In genomic region chr5:91156677-91157076, GRCm38 (mm10) we compare ENCODE assay signal across 15 mouse cellular contexts. TPM values are rescaled to one million over a fixed set of nuclear protein-coding genes. Genes with fewer than 3 reads are reported as not detected.
DNase-seq lines count a peak whose midpoint lies in the region; ATAC-seq and TF ChIP-seq lines count a peak whose summit lies in the region.
"Had no signal": no experiment of that assay in that cellular context is flagged by ENCODE, and none has a peak within 500 bp of the region (broad histone marks: within the 10 kb centered on the region; RNA-seq: fewer than 3 reads in every experiment).

No protein-coding gene starts in this region.

- no peaks in the 10 kb centered on the region for H3K27me3 ChIP-seq in lung, embryonic 14.5 days (ENCODE audit: insufficient read depth, low read length)
- H3K27me3 ChIP-seq in Patski = no peaks in the 10 kb centered on the region
- no peaks in the 10 kb centered on the region for H3K27me3 ChIP-seq in forebrain, embryonic 13.5 days
- H3K27me3 ChIP-seq in liver, postnatal 0 days (ENCODE audit: insufficient read depth, low read length) = no peaks in the 10 kb centered on the region
- H3K27me3 ChIP-seq: neural tube, embryonic 15.5 days had no signal

- H3K4me2 ChIP-seq in lung, embryonic 14.5 days = no peak overlapping the region
- no peak overlapping the region for H3K4me2 ChIP-seq in forebrain, embryonic 13.5 days
- H3K4me2 ChIP-seq in liver, postnatal 0 days (ENCODE audit: low read depth, low read length) = no peak overlapping the region
- H3K4me2 ChIP-seq: heart, embryonic 11.5 days; neural tube, embryonic 15.5 days had no signal

- no peaks in the 10 kb centered on the region for H3K9me3 ChIP-seq in lung, embryonic 14.5 days (ENCODE audit: low read depth, low read length)
- H3K9me3 ChIP-seq in forebrain, embryonic 13.5 days (replicated peaks) = no peaks in the 10 kb centered on the region; the same call in 1 of the 2 replicates
- no peaks in the 10 kb centered on the region for H3K9me3 ChIP-seq in liver, postnatal 0 days (ENCODE audit: low read length)
- H3K9me3 ChIP-seq: embryonic facial prominence, embryonic 10.5 days; neural tube, embryonic 15.5 days had no signal

- POLR2A ChIA-PET in Patski (lab: Charles Lee) = interaction anchor here (0.6 to 1.2 kb wide), 2 partner anchors 11 kb away, joined by 3 read pairs; no protein-coding TSS in a partner anchor

- TF ChIP-seq CTCF in lung, embryonic 14.5 days (IDR thresholded peaks at IDR 0.05; ENCODE audit: low read depth) = no peak
- TF ChIP-seq CTCF in Patski (IDR thresholded peaks at IDR 0.05) = no peak
- no peak for TF ChIP-seq CTCF in liver, postnatal 0 days (IDR thresholded peaks at IDR 0.05; ENCODE audit: low read depth)

- no peak for TF ChIP-seq EP300 in liver, postnatal 0 days (IDR thresholded peaks at IDR 0.05; ENCODE audit: low read depth)

- H3K27ac ChIP-seq in lung, embryonic 14.5 days (ENCODE audit: low read depth) = no peak overlapping the region
- H3K27ac ChIP-seq in forebrain, embryonic 13.5 days = no peak overlapping the region
- no peak overlapping the region for H3K27ac ChIP-seq in liver, postnatal 0 days (ENCODE audit: low read depth)
- H3K27ac ChIP-seq: embryonic facial prominence, embryonic 10.5 days; neural tube, embryonic 15.5 days had no signal

- CTCF ChIA-PET in Patski (lab: Charles Lee) = interaction anchor here (1.0 to 1.8 kb wide), 4 partner anchors 9 to 52 kb away, joined by 4 to 6 read pairs (median 5); no protein-coding TSS in a partner anchor

- H3K4me1 ChIP-seq in lung, embryonic 14.5 days (ENCODE audit: insufficient read depth) = no peaks in the 10 kb centered on the region
- no peaks in the 10 kb centered on the region for H3K4me1 ChIP-seq in forebrain, embryonic 13.5 days
- H3K4me1 ChIP-seq in liver, postnatal 0 days (ENCODE audit: insufficient read depth) = no peaks in the 10 kb centered on the region
- H3K4me1 ChIP-seq: embryonic facial prominence, embryonic 10.5 days; neural tube, embryonic 15.5 days had no signal

- no peak overlapping the region for H3K9ac ChIP-seq in lung, embryonic 14.5 days
- H3K9ac ChIP-seq in forebrain, embryonic 13.5 days = no peak overlapping the region
- H3K9ac ChIP-seq in liver, postnatal 0 days (replicated peaks) = no peak overlapping the region
- H3K9ac ChIP-seq: neural tube, embryonic 15.5 days had no signal

- no peak for ATAC-seq in lung, embryonic 14.5 days (ENCODE audit: insufficient read depth)
- peak; percentile 84 for ATAC-seq in Patski
- ATAC-seq in forebrain, embryonic 13.5 days = no peak
- no peak for ATAC-seq in liver, postnatal 0 days

- H3K4me3 ChIP-seq in lung, embryonic 14.5 days (ENCODE audit: low read depth, low read length) = no peak overlapping the region
- no peak overlapping the region for H3K4me3 ChIP-seq in forebrain, embryonic 13.5 days
- H3K4me3 ChIP-seq in liver, postnatal 0 days (ENCODE audit: low read depth, low read length) = no peak overlapping the region
- H3K4me3 ChIP-seq: embryonic facial prominence, embryonic 10.5 days; neural tube, embryonic 15.5 days had no signal

- in situ Hi-C loops in Patski (cut with MboI; ENCODE audit: low pct_unique_long_range_greater_than_20kb) = no loop called here

- DNase-seq in lung, embryonic 14.5 days = peak; percentile 34
- DNase-seq in lung, postnatal 25 days (ENCODE audit: low spot score) = no peak
- peak; percentile 80 for DNase-seq in 416B (ENCODE audit: low read depth)
- peak; percentile 94 for DNase-seq in Patski (ENCODE audit: low read depth, low spot score)
- DNase-seq in large intestine, adult 2 months (ENCODE audit: low read depth, low spot score) = peak; percentile 87
- no peak for DNase-seq in liver, postnatal 0 days
- DNase-seq: adrenal gland, adult 8-10 months; cerebellum, postnatal 36 days; gastrocnemius, postnatal 36 days; right cerebral cortex, postnatal 4 days had no signal

- WGBS in lung, embryonic 14.5 days = 82% methylated on average over 8 of the region's 8 CpGs
- 29% methylated on average over 8 of the region's 8 CpGs for WGBS in large intestine, adult 2 months
- WGBS in forebrain, embryonic 13.5 days = 86% methylated on average over 8 of the region's 8 CpGs
- 74% methylated on average over 8 of the region's 8 CpGs for WGBS in liver, postnatal 0 days (ENCODE audit: insufficient replicate concordance)

- no peaks in the 10 kb centered on the region for H3K36me3 ChIP-seq in lung, embryonic 14.5 days (ENCODE audit: insufficient read depth)
- no peaks in the 10 kb centered on the region for H3K36me3 ChIP-seq in forebrain, embryonic 13.5 days (ENCODE audit: poor library complexity, severe bottlenecking)
- no peaks in the 10 kb centered on the region for H3K36me3 ChIP-seq in liver, postnatal 0 days (replicated peaks; ENCODE audit: insufficient read depth, low read length)
- H3K36me3 ChIP-seq: embryonic facial prominence, embryonic 10.5 days; neural tube, embryonic 15.5 days had no signal

RNA-seq across cellular contexts. Expression of gene Areg, which starts 17.3 kb away (rescaled TPM):
- polyA plus RNA-seq in lung, embryonic 14.5 days (2014; fragmentation: Nextera tagmentation; extraction: Ambion mirVana) = 1.7 and 1.9 TPM in 2 replicates
- 0.13 TPM for polyA plus RNA-seq in Patski (2021)
- 2.0 and 2.2 TPM in 2 replicates for polyA plus RNA-seq in large intestine, adult 2 months (2012; rRNA removed)
- polyA plus RNA-seq in forebrain, embryonic 13.5 days (2015; fragmentation: Nextera tagmentation; extraction: Ambion mirVana) = not detected in 2 replicates
- not detected in 2 replicates for polyA plus RNA-seq in liver, postnatal 0 days (2015; fragmentation: Nextera tagmentation; extraction: Ambion mirVana)
- polyA plus RNA-seq: heart, embryonic 11.5 days; liver, embryonic 16.5 days had no signal

Comparison
In these comparisons a context has a peak if more than half of its experiments do, and no peak if none do; other contexts are left out.
1. DNase-seq: peak in lung, embryonic 14.5 days (single experiment), 416B (single experiment), Patski (single experiment) and large intestine, adult 2 months (single experiment); none in lung, postnatal 25 days (single experiment) and liver, postnatal 0 days (single experiment).